In the genomic region with DNA sequence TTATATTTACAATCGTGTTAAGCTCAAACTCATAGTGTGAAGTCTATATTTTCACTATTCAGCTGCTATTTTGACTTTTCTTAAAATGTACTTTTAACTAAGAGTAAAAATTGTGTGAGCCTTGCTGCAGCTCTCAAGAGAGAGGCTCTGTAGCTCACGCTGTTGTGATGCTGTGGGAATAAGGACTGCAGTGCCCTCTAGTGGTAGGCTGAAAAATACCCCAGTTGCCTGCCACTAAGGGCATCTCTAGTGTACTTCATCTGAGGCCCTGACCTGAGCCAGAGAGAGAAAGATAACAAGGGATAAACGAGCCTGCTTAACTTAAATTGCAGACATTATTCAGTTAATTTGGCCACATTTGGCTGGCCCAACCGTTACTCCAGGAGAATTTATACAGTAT, we compare ENCODE assay signal across 9 mouse cellular contexts.
DNase-seq lines count a peak whose midpoint lies in the region; ATAC-seq and TF ChIP-seq lines count a peak whose summit lies in the region.
"Had no signal": no experiment of that assay in that cellular context is flagged by ENCODE, and none has a peak within 500 bp of the region (broad histone marks: within the 10 kb centered on the region; RNA-seq: fewer than 3 reads in every experiment).

No protein-coding gene starts in this region.

- H3K36me3 ChIP-seq in heart, adult 2 months (ENCODE audit: control insufficient read depth, insufficient read depth, low read length) = no peaks in the 10 kb centered on the region
- no peaks in the 10 kb centered on the region for H3K36me3 ChIP-seq in kidney, postnatal 0 days (ENCODE audit: insufficient read depth, low read length)
- H3K36me3 ChIP-seq in liver, embryonic 16.5 days (ENCODE audit: control insufficient read depth, insufficient read depth) = no peaks in the 10 kb centered on the region

- peak; percentile 71 for TF ChIP-seq EP300 in heart, adult 2 months (IDR thresholded peaks at IDR 0.05; ENCODE audit: insufficient read depth, low read depth, low read length)

- DNase-seq in R1 (ENCODE audit: low read depth, low spot score) = peak; percentile 72
- peak; percentile 41 to 47 for DNase-seq in cerebellum, postnatal 36 days
- peak; percentile 49 to 56 for DNase-seq in heart, adult 2 months
- DNase-seq in kidney, postnatal 0 days (ENCODE audit: low spot score) = peak; percentile 78
- DNase-seq in retina, postnatal 7 days (ENCODE audit: low read depth, low spot score) = peak; percentile 48
- peak; percentile 45 to 62 for DNase-seq in urinary bladder, postnatal 36 days (ENCODE audit: low spot score in 2 of 2)

- no peak for TF ChIP-seq POLR2A in heart, adult 2 months (IDR thresholded peaks at IDR 0.05; ENCODE audit: insufficient read depth, low read depth, low read length)

- H3K79me2 ChIP-seq in heart, adult 2 months (replicated peaks; ENCODE audit: control insufficient read depth, insufficient read depth, low read length) = no peaks in the 10 kb centered on the region

- no peak overlapping the region for H3K4me3 ChIP-seq in heart, adult 2 months
- no peak overlapping the region for H3K4me3 ChIP-seq in kidney, postnatal 0 days (replicated peaks; ENCODE audit: low read depth, low read length)
- no peak overlapping the region for H3K4me3 ChIP-seq in liver, embryonic 16.5 days (ENCODE audit: low read depth, low read length)
- H3K4me3 ChIP-seq: heart, embryonic 13.5 days had no signal

- 35% methylated on average over 4 of the region's 4 CpGs for WGBS in heart, adult 2 months
- WGBS in kidney, postnatal 0 days = 48% methylated on average over 4 of the region's 4 CpGs
- WGBS in liver, embryonic 16.5 days (ENCODE audit: insufficient replicate concordance) = 19% methylated on average over 4 of the region's 4 CpGs

- TF ChIP-seq CTCF in heart, adult 2 months (IDR thresholded peaks at IDR 0.05) = peak; percentile 97; the same call in 1 of the 2 replicates
- TF ChIP-seq CTCF in kidney, postnatal 0 days (IDR thresholded peaks at IDR 0.05; ENCODE audit: low read depth) = peak; percentile 91

- H3K9me3 ChIP-seq in kidney, postnatal 0 days (replicated peaks; ENCODE audit: low read length) = no peaks in the 10 kb centered on the region
- no peaks in the 10 kb centered on the region for H3K9me3 ChIP-seq in liver, embryonic 16.5 days (replicated peaks; ENCODE audit: control insufficient read depth, low read length)
- H3K9me3 ChIP-seq: heart, embryonic 13.5 days had no signal

- H3K4me1 ChIP-seq in heart, adult 2 months (ENCODE audit: control insufficient read depth, insufficient read depth, low read length) = no peaks in the 10 kb centered on the region
- no peaks in the 10 kb centered on the region for H3K4me1 ChIP-seq in kidney, postnatal 0 days (replicated peaks; ENCODE audit: insufficient read depth, low read length)
- H3K4me1 ChIP-seq in liver, embryonic 16.5 days (ENCODE audit: control insufficient read depth, low read depth, low read length) = no peaks in the 10 kb centered on the region
- H3K4me1 ChIP-seq: heart, embryonic 13.5 days had no signal

- intact Hi-C loops in heart, adult 2 months (cut with DNase I) = loop anchor here (1.0 to 5.0 kb wide), 3 partner anchors 39 to 205 kb away; no protein-coding TSS in a partner anchor

- H3K27me3 ChIP-seq in heart, adult 2 months (ENCODE audit: control insufficient read depth, insufficient read depth, low read length) = no peaks in the 10 kb centered on the region
- H3K27me3 ChIP-seq in kidney, postnatal 0 days (ENCODE audit: insufficient read depth, low read length) = no peaks in the 10 kb centered on the region
- H3K27me3 ChIP-seq in liver, embryonic 16.5 days (ENCODE audit: control insufficient read depth, insufficient read depth, low read depth, low read length) = no peaks in the 10 kb centered on the region
- H3K27me3 ChIP-seq: heart, embryonic 13.5 days had no signal

- H3K9ac ChIP-seq in heart, adult 2 months (ENCODE audit: low read depth, low read length) = no peak overlapping the region
- no peak overlapping the region for H3K9ac ChIP-seq in kidney, postnatal 0 days (ENCODE audit: low read depth, low read length)
- no peak overlapping the region for H3K9ac ChIP-seq in liver, embryonic 16.5 days (ENCODE audit: low read depth, low read length)
- H3K9ac ChIP-seq: heart, embryonic 13.5 days had no signal

- H3K27ac ChIP-seq in heart, adult 2 months = no peak overlapping the region
- no peak overlapping the region for H3K27ac ChIP-seq in kidney, postnatal 0 days
- no peak overlapping the region for H3K27ac ChIP-seq in liver, embryonic 16.5 days (ENCODE audit: low read length)
- H3K27ac ChIP-seq: heart, embryonic 13.5 days had no signal

- H3K4me2 ChIP-seq in kidney, postnatal 0 days (ENCODE audit: low read length) = no peak overlapping the region
- no peak overlapping the region for H3K4me2 ChIP-seq in liver, embryonic 16.5 days (ENCODE audit: low read depth, low read length)
- H3K4me2 ChIP-seq: heart, embryonic 13.5 days had no signal

- ATAC-seq in CD4-positive, CD25-positive, alpha-beta regulatory T cell, adult 4 months = peak; percentile 97
- ATAC-seq in kidney, postnatal 0 days (replicated peaks; ENCODE audit: low FRiP score, low read depth) = no peak
- peak; percentile 78 for ATAC-seq in liver, embryonic 16.5 days (ENCODE audit: low read depth)
